Mouse (Mus musculus) brown adipose tissue, adult 24 weeks (tissue): ENCODE results near the gene Rgs6. TPM values are rescaled to one million over a fixed set of nuclear protein-coding genes. Genes with fewer than 3 reads are reported as not detected.

Experiments
- H3K27ac ChIP-seq: fragments of 200-500 bp; replicated peaks from 2 replicates; pipeline ENCODE4 v1.5.1; 2012; ENCODE audit warnings: low read depth, mild to moderate bottlenecking, low read length
- H3K4me1 ChIP-seq: fragments of 200-500 bp; 2 replicates; pipeline ENCODE4 v1.6.1; 2012; ENCODE audit warnings: low read length, mixed read lengths; ENCODE audit not compliant: control insufficient read depth, insufficient read depth, insufficient read length
- H3K4me3 ChIP-seq: fragments of 200-500 bp; 2 replicates; pipeline ENCODE4 v1.5.1; 2012; ENCODE audit warnings: low read depth, mild to moderate bottlenecking, low read length, moderate library complexity; ENCODE audit not compliant: insufficient read depth
- polyA plus RNA-seq: library from polyadenylated mRNA; stranded (reverse); fragments of >200 nt; gene quantifications from 2 replicates; pipeline ENCODE4 v1.2.4, GENCODE M21; 2012; ENCODE audit not compliant: missing spikeins, insufficient read depth, insufficient read length

Rgs6 gene
- polyA plus RNA-seq, 1 experiment: 0.36 TPM

DNA sequence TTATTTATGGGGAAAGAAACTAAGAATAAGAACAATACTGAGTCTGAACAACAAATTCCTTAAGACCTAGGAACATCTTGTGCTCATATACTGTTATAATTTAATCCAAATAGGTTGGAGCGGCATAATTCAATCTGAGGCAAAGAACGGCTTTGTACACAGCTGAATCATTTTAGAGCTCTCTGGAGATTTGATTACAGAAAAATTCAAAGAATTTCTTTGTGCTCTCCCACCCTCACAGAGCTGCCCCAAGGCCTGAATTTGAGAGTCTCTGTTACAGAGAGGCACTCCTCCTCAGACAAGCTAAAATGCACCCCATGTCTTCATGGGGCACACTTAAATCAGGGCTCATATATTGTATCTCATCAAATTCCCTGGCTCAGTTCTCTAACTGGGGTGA, 332.1 kb downstream of the Rgs6 start:
- Histone ChIP-seq H3K4me1 (no peaks in the 10 kb centered on the region), H3K27ac (no peak overlapping the region), H3K4me3 (no peak overlapping the region)

DNA sequence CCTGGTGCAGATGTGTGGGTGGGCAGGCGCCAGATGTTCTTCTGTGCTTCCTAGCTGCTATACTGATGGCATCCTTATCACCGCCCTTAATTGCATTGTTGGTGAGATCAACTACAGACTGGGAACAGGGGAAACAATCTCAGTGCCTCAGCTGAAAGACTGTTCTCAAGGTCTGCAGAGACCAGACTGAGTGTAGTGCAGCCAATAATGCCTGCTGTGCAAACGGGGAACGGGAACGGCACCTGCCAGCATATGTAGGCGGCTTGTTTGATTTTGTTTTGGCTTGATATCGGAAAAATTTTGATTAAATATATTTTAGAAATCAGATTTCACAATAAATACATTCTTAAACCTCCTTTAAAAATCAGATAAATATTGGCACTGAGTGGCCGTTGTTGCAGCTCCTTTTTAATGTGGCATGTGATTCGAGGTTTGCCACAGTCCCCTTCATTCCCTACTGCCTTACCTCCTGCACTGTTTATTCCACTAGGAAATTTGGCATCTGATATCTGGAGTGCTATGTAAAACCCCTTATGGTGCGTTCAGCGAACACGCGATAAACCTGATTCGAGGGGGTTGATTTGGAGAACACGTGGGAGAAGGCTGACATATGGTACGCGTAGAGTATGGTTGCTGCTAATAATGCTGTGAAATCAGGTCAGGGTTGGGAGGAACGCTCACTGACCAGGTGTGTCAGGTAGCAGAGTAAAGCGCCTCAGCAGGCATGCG, 333.4 kb downstream of the Rgs6 start:
- Histone ChIP-seq H3K4me3 (no peak overlapping the region), H3K4me1 (no peaks in the 10 kb centered on the region), H3K27ac (no peak overlapping the region)

GRCm38 (mm10) chr12:82922856-82923506, 334.9 kb downstream of the Rgs6 start:
- H3K4me3 ChIP-seq: no peak overlapping the region

GRCm38 (mm10) chr12:82932706-82933461, 344.8 kb downstream of the Rgs6 start:
- Histone ChIP-seq H3K4me1 (no peaks in the 10 kb centered on the region), H3K4me3 (no peak overlapping the region), H3K27ac (no peak overlapping the region)

More at GRCm38 (mm10) chr12:82922856-82923506, 334.9 kb downstream of the Rgs6 start:
- H3K4me1 ChIP-seq: no peaks in the 10 kb centered on the region
- H3K27ac ChIP-seq: no peak overlapping the region

DNA sequence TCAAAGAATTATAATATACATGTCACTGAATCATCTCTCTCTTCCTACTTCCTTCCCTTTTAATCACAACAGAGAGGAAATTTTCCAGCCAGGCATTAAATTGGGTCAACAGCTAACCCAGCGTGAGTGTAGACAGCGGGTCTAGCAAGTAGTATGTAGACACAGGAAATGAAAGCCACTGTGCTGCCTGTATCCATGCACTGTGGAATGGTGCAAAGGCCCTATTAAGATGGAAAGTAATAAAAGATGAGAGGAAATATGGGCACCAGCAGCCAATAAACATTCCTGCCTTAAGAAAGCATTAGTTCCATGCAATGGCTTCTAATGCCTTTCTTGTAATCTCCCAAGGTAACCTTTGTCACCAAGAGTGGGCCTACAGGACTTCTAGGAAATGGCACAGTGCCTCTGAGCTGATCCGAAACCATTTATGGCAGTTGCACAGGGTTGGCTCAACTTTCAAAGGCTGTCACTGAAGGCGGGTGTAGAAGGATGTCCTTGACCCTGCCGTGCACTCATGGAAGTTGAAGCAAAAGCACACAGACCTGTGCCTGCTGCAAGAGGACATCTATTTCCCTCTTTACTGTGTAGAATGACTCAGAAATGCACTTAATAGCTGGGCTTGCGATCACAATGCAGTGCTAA, 347.1 kb downstream of the Rgs6 start:
- Histone ChIP-seq H3K4me3 (no peak overlapping the region), H3K27ac (no peak overlapping the region), H3K4me1 (no peaks in the 10 kb centered on the region)

DNA sequence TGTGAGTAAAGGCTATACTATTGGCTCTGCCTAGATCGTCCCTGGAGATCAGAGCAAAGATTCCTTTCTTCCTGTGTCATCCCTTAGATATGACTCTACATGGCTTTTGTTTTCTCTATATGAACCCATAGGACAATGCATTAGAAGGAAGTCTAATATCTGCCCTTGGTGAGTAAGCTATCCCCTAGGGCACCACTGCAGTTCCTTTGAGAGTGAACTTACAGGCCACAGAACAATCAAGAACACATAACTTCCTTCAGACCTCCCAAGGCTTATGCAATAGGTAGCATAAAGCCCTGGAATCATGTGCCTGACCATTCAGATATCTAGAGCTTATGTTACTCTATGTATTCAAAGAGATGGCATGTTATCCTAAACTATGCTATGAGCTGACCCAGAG, 347.7 kb downstream of the Rgs6 start:
- H3K27ac ChIP-seq: no peak overlapping the region
- no peak overlapping the region for H3K4me3 ChIP-seq
- no peaks in the 10 kb centered on the region for H3K4me1 ChIP-seq

DNA sequence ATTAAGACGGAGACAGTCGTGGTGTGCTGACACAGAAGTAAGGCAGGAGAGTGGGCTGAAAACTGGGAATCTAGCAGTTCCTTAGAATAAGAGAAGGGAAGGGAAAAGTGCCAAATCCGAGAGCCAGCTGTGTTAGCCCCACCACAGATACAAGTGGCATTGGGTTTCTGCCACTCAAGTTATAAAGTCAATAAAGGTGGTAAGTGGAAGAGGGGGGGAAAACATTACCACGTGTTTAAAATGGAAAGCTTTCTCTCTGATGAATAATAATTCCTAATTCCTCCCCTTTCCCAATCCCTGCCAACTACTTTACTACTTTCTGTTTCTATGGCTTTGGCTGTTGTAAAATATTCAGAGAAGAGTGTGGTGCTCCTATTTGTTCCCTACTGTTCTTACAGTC, 352.4 kb downstream of the Rgs6 start:
- Histone ChIP-seq H3K4me1 (no peaks in the 10 kb centered on the region), H3K4me3 (no peak overlapping the region), H3K27ac (no peak overlapping the region)

- H3K27ac ChIP-seq: no peak overlapping the region
- no peak overlapping the region for H3K4me3 ChIP-seq
- no peaks in the 10 kb centered on the region for H3K4me1 ChIP-seq
Measured at GRCm38 (mm10) chr12:82946507-82946906, 358.4 kb downstream of the Rgs6 start.

GRCm38 (mm10) chr12:82961111-82961510, 373.0 kb downstream of the Rgs6 start:
- Histone ChIP-seq H3K4me3 (no peak overlapping the region), H3K4me1 (no peaks in the 10 kb centered on the region), H3K27ac (no peak overlapping the region)

- no peak overlapping the region for H3K4me3 ChIP-seq
- H3K4me1 ChIP-seq: no peaks in the 10 kb centered on the region
- no peak overlapping the region for H3K27ac ChIP-seq
Measured at GRCm38 (mm10) chr12:82961852-82962251, 373.8 kb downstream of the Rgs6 start.

- no peak overlapping the region for H3K27ac ChIP-seq
- no peaks in the 10 kb centered on the region for H3K4me1 ChIP-seq
- H3K4me3 ChIP-seq: no peak overlapping the region
Measured at GRCm38 (mm10) chr12:82970521-82971105, 382.5 kb downstream of the Rgs6 start.

DNA sequence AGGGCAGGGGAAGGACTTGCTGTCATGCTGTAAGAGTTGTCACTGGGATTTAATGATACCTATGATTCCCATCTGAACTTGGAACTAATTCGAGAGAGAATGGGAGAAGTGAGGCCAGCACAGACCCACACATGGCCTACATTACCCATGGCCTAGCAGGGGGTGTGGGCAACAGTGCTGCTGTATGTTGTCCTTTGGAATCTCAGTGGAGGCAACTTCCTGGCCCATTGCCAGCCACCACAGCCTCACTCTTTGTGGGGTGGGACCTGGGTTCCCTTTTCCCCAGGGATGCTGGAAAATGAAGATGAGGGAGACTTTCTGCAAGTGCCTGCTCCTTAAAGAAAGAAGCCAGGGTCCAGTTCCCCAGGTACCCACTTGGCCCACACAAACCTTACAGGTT, 383.1 kb downstream of the Rgs6 start:
- H3K27ac ChIP-seq: no peak overlapping the region
- H3K4me3 ChIP-seq: no peak overlapping the region
- no peaks in the 10 kb centered on the region for H3K4me1 ChIP-seq

- H3K4me1 ChIP-seq: no peaks in the 10 kb centered on the region
- no peak overlapping the region for H3K4me3 ChIP-seq
- H3K27ac ChIP-seq: no peak overlapping the region
Measured at GRCm38 (mm10) chr12:82972661-82973060, 384.6 kb downstream of the Rgs6 start.

DNA sequence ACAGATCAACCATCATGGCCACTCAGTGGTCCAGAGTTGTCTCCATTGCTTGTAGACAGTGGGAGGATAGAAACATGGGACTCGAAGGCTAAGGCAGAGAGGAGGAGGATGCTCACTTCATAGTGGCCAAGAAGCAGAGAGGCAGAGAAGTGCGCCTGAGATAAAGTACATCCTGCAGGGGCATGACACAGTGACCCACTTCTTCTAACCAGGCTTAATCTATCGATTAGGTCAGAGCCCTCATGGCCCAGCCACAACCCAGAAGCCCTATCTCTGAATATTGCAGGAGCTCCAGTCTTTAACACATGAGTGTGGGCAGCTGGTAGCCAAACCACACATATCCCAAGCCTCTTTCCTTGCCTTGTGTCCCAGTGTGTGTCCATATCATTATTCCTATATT, 385.7 kb downstream of the Rgs6 start:
- Histone ChIP-seq H3K4me3 (no peak overlapping the region), H3K4me1 (no peaks in the 10 kb centered on the region), H3K27ac (no peak overlapping the region)

DNA sequence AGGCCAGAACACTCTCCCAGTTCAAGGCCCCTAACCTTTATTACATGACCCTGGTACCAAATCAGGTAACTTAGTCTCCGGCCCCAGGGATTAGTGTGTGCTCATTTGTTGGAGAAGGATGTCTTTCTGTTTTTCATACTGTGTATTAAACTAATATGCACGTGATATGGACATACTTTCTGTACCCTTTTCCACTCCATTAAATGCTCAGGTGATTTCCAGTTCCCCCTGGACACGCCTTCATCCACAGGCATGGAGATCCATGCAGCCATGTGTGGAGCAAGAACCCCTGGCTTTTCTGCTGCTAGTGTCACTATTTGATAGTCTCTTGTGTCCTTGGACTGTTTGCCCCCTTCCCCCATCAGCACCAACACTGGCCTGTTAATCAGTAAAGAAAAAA, 390.2 kb downstream of the Rgs6 start:
- Histone ChIP-seq H3K4me1 (no peaks in the 10 kb centered on the region), H3K4me3 (no peak overlapping the region), H3K27ac (no peak overlapping the region)
